In genomic region chr7:36207525-36208260, GRCm38 (mm10) we compare ENCODE assay signal across 18 mouse cellular contexts.
DNase-seq lines count a peak whose midpoint lies in the region; ATAC-seq lines count a peak whose summit lies in the region.
"Had no signal": no experiment of that assay in that cellular context is flagged by ENCODE, and none has a peak within 500 bp of the region (broad histone marks: within the 10 kb centered on the region; RNA-seq: fewer than 3 reads in every experiment).

No protein-coding gene starts in this region.

- no peaks in the 10 kb centered on the region for H3K27me3 ChIP-seq in hindbrain, embryonic 15.5 days
- no peaks in the 10 kb centered on the region for H3K27me3 ChIP-seq in hindbrain, embryonic 12.5 days
- H3K27me3 ChIP-seq: embryonic facial prominence, embryonic 13.5 days; heart, embryonic 13.5 days; intestine, embryonic 15.5 days; limb, embryonic 13.5 days; neural tube, embryonic 12.5 days had no signal

- no peaks in the 10 kb centered on the region for H3K36me3 ChIP-seq in hindbrain, embryonic 15.5 days
- H3K36me3 ChIP-seq in hindbrain, embryonic 12.5 days = no peaks in the 10 kb centered on the region
- H3K36me3 ChIP-seq: embryonic facial prominence, embryonic 13.5 days; heart, embryonic 13.5 days; intestine, embryonic 15.5 days; limb, embryonic 13.5 days; neural tube, embryonic 12.5 days had no signal

- WGBS in hindbrain, embryonic 15.5 days = 65% methylated on average over 17 of the region's 17 CpGs
- WGBS in hindbrain, embryonic 12.5 days = 76% methylated on average over 17 of the region's 17 CpGs

- H3K4me3 ChIP-seq in hindbrain, embryonic 15.5 days = no peak overlapping the region
- no peak overlapping the region for H3K4me3 ChIP-seq in hindbrain, embryonic 12.5 days
- H3K4me3 ChIP-seq: embryonic facial prominence, embryonic 13.5 days; heart, embryonic 13.5 days; intestine, embryonic 15.5 days; limb, embryonic 13.5 days; neural tube, embryonic 12.5 days had no signal

- H3K9ac ChIP-seq in hindbrain, embryonic 15.5 days = no peak overlapping the region
- H3K9ac ChIP-seq in hindbrain, embryonic 12.5 days = no peak overlapping the region
- H3K9ac ChIP-seq: embryonic facial prominence, embryonic 13.5 days; heart, embryonic 13.5 days; intestine, embryonic 15.5 days; limb, embryonic 13.5 days; neural tube, embryonic 12.5 days had no signal

- H3K9me3 ChIP-seq in hindbrain, embryonic 15.5 days = no peaks in the 10 kb centered on the region
- no peaks in the 10 kb centered on the region; the same call in 1 of the 2 replicates for H3K9me3 ChIP-seq in hindbrain, embryonic 12.5 days (replicated peaks)
- H3K9me3 ChIP-seq: embryonic facial prominence, embryonic 13.5 days; heart, embryonic 13.5 days; intestine, embryonic 15.5 days; limb, embryonic 13.5 days; neural tube, embryonic 12.5 days had no signal

- no peaks in the 10 kb centered on the region for H3K4me1 ChIP-seq in hindbrain, embryonic 15.5 days (replicated peaks)
- no peaks in the 10 kb centered on the region for H3K4me1 ChIP-seq in hindbrain, embryonic 12.5 days
- H3K4me1 ChIP-seq: embryonic facial prominence, embryonic 13.5 days; heart, embryonic 13.5 days; intestine, embryonic 15.5 days; limb, embryonic 13.5 days; neural tube, embryonic 12.5 days had no signal

- no peak overlapping the region for H3K27ac ChIP-seq in hindbrain, embryonic 15.5 days (replicated peaks)
- H3K27ac ChIP-seq in hindbrain, embryonic 12.5 days = no peak overlapping the region
- H3K27ac ChIP-seq: embryonic facial prominence, embryonic 13.5 days; heart, embryonic 13.5 days; intestine, embryonic 15.5 days; limb, embryonic 13.5 days; neural tube, embryonic 12.5 days; stomach, postnatal 0 days had no signal

- peak; percentile 78 for ATAC-seq in hindbrain, embryonic 15.5 days (ENCODE audit: low FRiP score, low read depth)
- ATAC-seq in hindbrain, embryonic 12.5 days (ENCODE audit: low FRiP score) = no peak
- ATAC-seq in inflammation-experienced regulatory T-cells, adult 6 months = no peak
- ATAC-seq: intestine, embryonic 15.5 days had no signal

- H3K4me2 ChIP-seq in hindbrain, embryonic 15.5 days = no peak overlapping the region
- no peak overlapping the region for H3K4me2 ChIP-seq in hindbrain, embryonic 12.5 days (replicated peaks)
- H3K4me2 ChIP-seq: embryonic facial prominence, embryonic 13.5 days; heart, embryonic 13.5 days; intestine, embryonic 15.5 days; limb, embryonic 13.5 days; neural tube, embryonic 12.5 days had no signal

- DNase-seq in cerebellum, postnatal 10 days = peak; percentile 68 to 81
- no peak for DNase-seq in cerebellum, adult 11-12 months
- peak; percentile 13 to 27 for DNase-seq in layer of hippocampus, adult 18-20 months (ENCODE audit: low spot score in 2 of 2)
- DNase-seq in right cerebral cortex, adult 2 months (ENCODE audit: low spot score in 2 of 2) = peak; percentile 44 to 49
- no peak for DNase-seq in ovary, adult 18-20 months (ENCODE audit: low spot score)
- DNase-seq: adrenal gland, postnatal 25 days; cerebellum, adult 8-10 months; kidney, postnatal 25 days; lung, adult 18-20 months had no signal

Comparison
In these comparisons a context has a peak if more than half of its experiments do, and no peak if none do; other contexts are left out.
1. DNase-seq: peak in cerebellum, postnatal 10 days (2 of 2), layer of hippocampus, adult 18-20 months (2 of 2) and right cerebral cortex, adult 2 months (2 of 2); none in cerebellum, adult 11-12 months (single experiment) and ovary, adult 18-20 months (single experiment).